Mouse (Mus musculus) fat pad, adult 2 months (tissue): ENCODE results near the gene Idh2.

Experiments
- DNase-seq: peaks from one replicate; pipeline ENCODE4 v3.0.0-alpha.2; 2011; ENCODE audit warnings: low read depth, low spot score; ENCODE audit errors: extremely low read depth

Gene Idh2

GRCm38 (mm10) chr7:80088191-80088590, 27.0 kb downstream of the Idh2 start:
- DNase-seq = no peak

- no peak for DNase-seq
These were observed 29.0 kb downstream of the Idh2 start for GRCm38 (mm10) chr7:80085970-80086715.

- DNase-seq = no peak
These were observed 30.7 kb downstream of the Idh2 start for GRCm38 (mm10) chr7:80084484-80084931.

- DNase-seq = no peak
These were observed 33.3 kb downstream of the Idh2 start for GRCm38 (mm10) chr7:80081586-80082554.

- no peak for DNase-seq
These were observed 36.3 kb downstream of the Idh2 start for GRCm38 (mm10) chr7:80078792-80079301.

- DNase-seq = no peak
These were observed 37.4 kb downstream of the Idh2 start for GRCm38 (mm10) chr7:80077801-80078200.

- no peak for DNase-seq
These were observed 38.1 kb downstream of the Idh2 start for GRCm38 (mm10) chr7:80076961-80077716.

- no peak for DNase-seq
These were observed 39.1 kb downstream of the Idh2 start for GRCm38 (mm10) chr7:80075946-80076583.

GRCm38 (mm10) chr7:80074921-80075441, 40.2 kb downstream of the Idh2 start:
- DNase-seq = no peak

- DNase-seq = no peak
These were observed 41.7 kb downstream of the Idh2 start for GRCm38 (mm10) chr7:80073506-80073905.

- DNase-seq = no peak
These were observed 42.9 kb downstream of the Idh2 start for GRCm38 (mm10) chr7:80072297-80072696.

- DNase-seq = no peak
These were observed 44.0 kb downstream of the Idh2 start for GRCm38 (mm10) chr7:80071209-80071608.

GRCm38 (mm10) chr7:80069615-80070327, 45.4 kb downstream of the Idh2 start:
- no peak for DNase-seq

GRCm38 (mm10) chr7:80068341-80068740, 46.9 kb downstream of the Idh2 start:
- no peak for DNase-seq

- DNase-seq = no peak
These were observed 48.3 kb downstream of the Idh2 start for GRCm38 (mm10) chr7:80066675-80067455.

- DNase-seq = no peak
These were observed 49.9 kb downstream of the Idh2 start for GRCm38 (mm10) chr7:80065250-80065649.

- DNase-seq = no peak
These were observed 51.1 kb downstream of the Idh2 start for GRCm38 (mm10) chr7:80063902-80064736.

GRCm38 (mm10) chr7:80063244-80063643, 51.9 kb downstream of the Idh2 start:
- DNase-seq = no peak
